8 mouse cellular contexts compared by ENCODE assay signal in genomic region chr17:17600804-17601252, GRCm38 (mm10). TPM values are rescaled to one million over a fixed set of nuclear protein-coding genes. Genes with fewer than 3 reads are reported as not detected.
DNase-seq lines count a peak whose midpoint lies in the region; ATAC-seq lines count a peak whose summit lies in the region.

No protein-coding gene starts in this region.

- 42% methylated on average over 3 of the region's 3 CpGs for WGBS in heart, embryonic 13.5 days
- WGBS in midbrain, embryonic 16.5 days = 66% methylated on average over 3 of the region's 3 CpGs

- no peak overlapping the region for H3K4me3 ChIP-seq in heart, embryonic 13.5 days
- no peak overlapping the region for H3K4me3 ChIP-seq in midbrain, embryonic 16.5 days (ENCODE audit: low read depth, low read length)

- 0 out of 2 replicates have a peak overlapping the region, but pooled peaks have one; percentile 8 for H3K4me2 ChIP-seq in heart, embryonic 13.5 days
- H3K4me2 ChIP-seq in midbrain, embryonic 16.5 days (ENCODE audit: low read length) = no peak overlapping the region

- H3K27me3 ChIP-seq in heart, embryonic 13.5 days (replicated peaks) = no peaks in the 10 kb centered on the region
- H3K27me3 ChIP-seq in midbrain, embryonic 16.5 days (ENCODE audit: control insufficient read depth, insufficient read depth, low read depth, low read length) = no peaks in the 10 kb centered on the region

- peaks cover 50% of the 10 kb centered on the region for H3K4me1 ChIP-seq in heart, embryonic 13.5 days
- peaks cover 5% of the 10 kb centered on the region for H3K4me1 ChIP-seq in midbrain, embryonic 16.5 days (ENCODE audit: control insufficient read depth, insufficient read depth, low read length)

- H3K9me3 ChIP-seq in heart, embryonic 13.5 days = no peaks in the 10 kb centered on the region
- H3K9me3 ChIP-seq in midbrain, embryonic 16.5 days (replicated peaks; ENCODE audit: control insufficient read depth, low read length, poor library complexity, severe bottlenecking) = no peaks in the 10 kb centered on the region

- H3K9ac ChIP-seq in heart, embryonic 13.5 days = no peak overlapping the region
- no peak overlapping the region for H3K9ac ChIP-seq in midbrain, embryonic 16.5 days (ENCODE audit: low read depth, low read length)

- H3K36me3 ChIP-seq in heart, embryonic 13.5 days = no peaks in the 10 kb centered on the region
- H3K36me3 ChIP-seq in midbrain, embryonic 16.5 days (ENCODE audit: control insufficient read depth, insufficient read depth, low read length) = no peaks in the 10 kb centered on the region

- ATAC-seq in heart, embryonic 13.5 days (ENCODE audit: extremely low read depth, insufficient number of reproducible peaks, low FRiP score, low TSS enrichment) = no peak
- ATAC-seq in activated CD4-positive, CD25-positive, alpha-beta regulatory T cell, adult 4 months = no peak
- no peak for ATAC-seq in midbrain, embryonic 16.5 days

- DNase-seq in spleen, postnatal 36 days (ENCODE audit: low spot score in 2 of 2) = peak; percentile 33 to 39
- DNase-seq in spleen, postnatal 4 days (ENCODE audit: low spot score in 2 of 2) = no peak
- DNase-seq in cerebellum, adult 8-10 months = peak; percentile 83
- DNase-seq in left cerebral cortex, adult 11 months (ENCODE audit: low spot score) = peak; percentile 47
- DNase-seq in monocyte, adult 2 months (ENCODE audit: low read depth in 1 of 2, low spot score in 2 of 2) = peak; percentile 38 to 43

- peak overlapping the region; percentile 61; the same call in 1 of the 2 replicates for H3K27ac ChIP-seq in heart, embryonic 13.5 days (replicated peaks)
- H3K27ac ChIP-seq in midbrain, embryonic 16.5 days (ENCODE audit: low read length) = no peak overlapping the region

RNA-seq across cellular contexts. Expression of gene Lnpep, which starts 24.0 kb away (rescaled TPM):
- 8.7 and 9.6 TPM in 2 replicates for polyA plus RNA-seq in heart, embryonic 13.5 days (2015; fragmentation: Nextera tagmentation; extraction: Ambion mirVana)
- 10 to 100 TPM; 31.8 to 33.2 TPM for polyA plus RNA-seq in activated CD4-positive, CD25-positive, alpha-beta regulatory T cell, adult 4 months (2017; shearing (Covaris generic))
- 6.6 and 8.5 TPM in 2 replicates for polyA plus RNA-seq in midbrain, embryonic 16.5 days (2015; fragmentation: Nextera tagmentation; extraction: Ambion mirVana)

Comparison
In these comparisons a context has a peak if more than half of its experiments do, and no peak if none do; other contexts are left out.
1. DNase-seq: peak in spleen, postnatal 36 days (2 of 2), cerebellum, adult 8-10 months (single experiment), left cerebral cortex, adult 11 months (single experiment) and monocyte, adult 2 months (2 of 2); none in spleen, postnatal 4 days (0 of 2).